Mouse (Mus musculus) heart, postnatal 36 days (tissue): ENCODE measurements around the gene Nagpa. TPM values are rescaled to one million over a fixed set of nuclear protein-coding genes. Genes with fewer than 3 reads are reported as not detected.

ENCODE experiments used
- microRNA-seq, 2 experiments: library from miRNA; unstranded; fragments of <30 nt; microRNA quantifications; one replicate each; pipeline ENCODE4 v1.2.0; 2021; ENCODE audit warnings: borderline number of aligned reads in 2 of 2
- total RNA-seq, 2 experiments: library from RNA; stranded (reverse); gene quantifications; 2 replicates each; pipeline ENCODE4 v1.2.3; 2021

Gene Nagpa
- total RNA-seq, 2 experiments from 2014 or later: 13.4 to 14.5 TPM

Small RNA genes within 50 kb of the gene (microRNA-seq; reads per million reads assigned to microRNA genes)
- gene Gm23689: 0 reads per million in 2 experiments
- 0 reads per million in 2 experiments for gene Gm26095
- gene Mir6364: 0 reads per million in 2 experiments

Other genes starting within 250 kb of the Nagpa start
- 10 to 100 TPM; 12.4 to 12.9 TPM for gene Anks3, start 239.8 kb downstream of the Nagpa start, total RNA-seq
- gene Sept12, start 206.2 kb downstream of the Nagpa start, total RNA-seq: not detected
- gene Smim22, start 196.7 kb downstream of the Nagpa start, total RNA-seq: not detected
- gene Rogdi, start 190.5 kb downstream of the Nagpa start, total RNA-seq: 10 to 100 TPM; 16.2 to 19.7 TPM
- 10 to 100 TPM; 43.8 to 46.0 TPM for gene Glyr1, start 154.1 kb downstream of the Nagpa start, total RNA-seq
- gene Ubn1, start 154.0 kb downstream of the Nagpa start, total RNA-seq: 10 to 100 TPM; 26.4 to 28.5 TPM
- gene Ppl, start 71.6 kb downstream of the Nagpa start, total RNA-seq: 1 to 10 TPM; 4.9 to 6.7 TPM
- under 1 TPM; 0.51 to 0.78 TPM for gene Sec14l5, start 56.9 kb downstream of the Nagpa start, total RNA-seq
- 10 to 100 TPM; 22.9 to 23.6 TPM for gene AU021092, start 18.3 kb upstream of the Nagpa start, total RNA-seq
- 10 to 100 TPM; 13.8 to 14.7 TPM for gene Alg1, start 29.6 kb upstream of the Nagpa start, total RNA-seq
- gene Eef2kmt, start 52.0 kb upstream of the Nagpa start, total RNA-seq: 1 to 10 TPM; 8.5 to 9.0 TPM